Mouse (Mus musculus): ENCODE measurements at regions not wholly inside any gene's neighbourhood (a gene's known extent, or its start where the extent isn't known, plus 50 kb on each side); places are given as distances from the start of the nearest gene placed in this dataset.

DNA sequence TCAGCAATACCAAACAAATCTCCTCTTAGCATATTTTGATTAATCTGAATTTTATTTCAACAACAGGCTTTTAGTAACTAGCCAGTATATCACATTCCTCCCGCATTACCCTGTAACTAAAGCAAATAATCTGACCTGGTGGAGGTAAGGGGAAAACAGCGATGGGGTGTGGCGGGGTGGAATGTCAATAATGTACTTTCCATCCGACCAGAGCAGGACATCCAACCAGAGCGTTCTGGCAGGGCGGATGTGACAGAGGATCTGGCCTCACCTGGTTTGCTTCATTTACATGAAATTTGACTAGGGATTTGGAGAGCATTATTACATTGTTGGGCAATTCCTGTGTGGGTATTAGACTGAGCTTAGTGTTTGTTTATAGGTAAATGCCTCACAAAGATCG lies 106.2 kb upstream of the Serp2 start:
- TF ChIP-seq CTCF (IDR thresholded peaks at IDR 0.05; ENCODE audit: insufficient read depth, low read depth, low read length) = no peak
- no peak for TF ChIP-seq POLR2A (IDR thresholded peaks at IDR 0.05; ENCODE audit: insufficient read depth, low read depth, low read length)

Measured in olfactory bulb, adult 2 months (tissue).